9 mouse cellular contexts compared by ENCODE assay signal in the genomic region with DNA sequence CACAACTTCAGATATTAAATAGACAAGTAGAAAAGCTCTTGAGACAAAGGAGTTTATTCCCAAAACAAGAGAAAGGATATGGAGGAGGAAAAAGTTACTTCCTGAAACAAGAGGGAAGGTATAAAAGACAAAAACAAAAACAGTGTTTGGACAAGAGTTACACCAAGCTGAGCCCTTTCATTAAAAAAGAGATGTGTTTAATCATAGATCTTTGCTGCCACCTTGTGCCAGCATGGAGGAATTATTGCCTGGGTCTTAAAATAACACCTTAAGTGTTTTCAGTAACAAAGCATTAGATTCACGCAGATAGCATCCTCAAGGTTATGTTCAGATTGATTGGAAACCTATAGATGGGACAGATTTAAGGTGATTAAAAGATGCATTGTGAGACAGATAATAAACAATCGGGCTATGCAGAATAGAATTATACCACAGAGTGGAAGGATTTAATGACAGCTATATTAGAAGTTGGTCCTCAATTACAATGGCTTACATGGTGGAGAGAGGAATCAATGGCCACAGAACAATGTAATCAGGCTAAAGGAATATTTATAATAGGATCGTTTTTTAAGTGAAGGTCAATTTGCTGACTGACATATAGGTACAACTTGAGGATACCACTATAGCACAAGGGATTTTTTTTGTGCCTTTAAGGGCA.
DNase-seq lines count a peak whose midpoint lies in the region; ATAC-seq and TF ChIP-seq lines count a peak whose summit lies in the region.
"Had no signal": no experiment of that assay in that cellular context is flagged by ENCODE, and none has a peak within 500 bp of the region (broad histone marks: within the 10 kb centered on the region; RNA-seq: fewer than 3 reads in every experiment).

No protein-coding gene starts in this region.

- H3K4me3 ChIP-seq in heart, adult 2 months: no peak overlapping the region
- no peak overlapping the region for H3K4me3 ChIP-seq in ES-E14 (ENCODE audit: insufficient read depth in 1 of 2, low read depth in 1 of 2, low read length in 2 of 2, poor library complexity in 1 of 2, severe bottlenecking in 1 of 2)
- H3K4me3 ChIP-seq in neural tube, embryonic 12.5 days: no peak overlapping the region
- no peak overlapping the region for H3K4me3 ChIP-seq in thymus, adult 2 months (ENCODE audit: control insufficient read depth, insufficient read depth, low read length)
- H3K4me3 ChIP-seq: limb, embryonic 15.5 days had no signal

- no peak for TF ChIP-seq POLR2A in heart, adult 2 months (IDR thresholded peaks at IDR 0.05; ENCODE audit: insufficient read depth, low read depth, low read length)
- no peak for TF ChIP-seq POLR2A in thymus, adult 2 months (IDR thresholded peaks at IDR 0.05; ENCODE audit: control insufficient read depth, extremely low read depth, insufficient read depth, low read length, poor library complexity)

- intact Hi-C loops in heart, adult 2 months (cut with DNase I): loop anchor here (2.0 to 10.0 kb wide), 3 partner anchors 1197 to 1829 kb away; no protein-coding TSS in a partner anchor
- intact Hi-C loops in heart, postnatal 25 days (cut with DNase I): loop anchor here (5.0 kb wide), 2 partner anchors 1712 to 1832 kb away; no protein-coding TSS in a partner anchor
- intact Hi-C loops in heart, postnatal 14 days (cut with DNase I): loop anchor here (2.0 to 10.0 kb wide), 3 partner anchors 1203 to 1829 kb away; no protein-coding TSS in a partner anchor

- H3K9me3 ChIP-seq in ES-E14 (ENCODE audit: control insufficient read depth, insufficient read depth, low read depth, low read length): no peaks in the 10 kb centered on the region
- H3K9me3 ChIP-seq in neural tube, embryonic 12.5 days: no peaks in the 10 kb centered on the region
- H3K9me3 ChIP-seq: limb, embryonic 15.5 days had no signal

- DNase-seq in heart, adult 2 months: peak in 1 of 2 experiments; percentile 19
- no peak for DNase-seq in heart, postnatal 25 days (ENCODE audit: low spot score)
- DNase-seq in ES-E14 (ENCODE audit: low read depth, low spot score): peak; percentile 61
- peak; percentile 60 for DNase-seq in cerebellum, adult 9-10 months
- DNase-seq in heart, postnatal 14 days: peak; percentile 22 to 56
- DNase-seq in left cerebral cortex, adult 18-20 months (ENCODE audit: low spot score in 2 of 2): peak; percentile 45 to 64
- DNase-seq in thymus, adult 2 months: no peak

- 19% methylated on average over 3 of the region's 3 CpGs for WGBS in heart, adult 2 months
- WGBS in neural tube, embryonic 12.5 days: 25% methylated on average over 3 of the region's 3 CpGs
- 31% methylated on average over 3 of the region's 3 CpGs for WGBS in thymus, adult 2 months

- H3K9ac ChIP-seq in heart, adult 2 months (ENCODE audit: low read depth, low read length): no peak overlapping the region
- H3K9ac ChIP-seq in ES-E14 (ENCODE audit: insufficient read depth, low read depth, low read length, poor library complexity, severe bottlenecking): no peak overlapping the region
- H3K9ac ChIP-seq in neural tube, embryonic 12.5 days: no peak overlapping the region
- H3K9ac ChIP-seq: limb, embryonic 15.5 days had no signal

- no peak for TF ChIP-seq EP300 in heart, adult 2 months (IDR thresholded peaks at IDR 0.05; ENCODE audit: insufficient read depth, low read depth, low read length)

- no peaks in the 10 kb centered on the region for H3K36me3 ChIP-seq in heart, adult 2 months (ENCODE audit: control insufficient read depth, insufficient read depth, low read length)
- H3K36me3 ChIP-seq in ES-E14 (ENCODE audit: control insufficient read depth, insufficient read depth, low read length, poor library complexity, severe bottlenecking): no peaks in the 10 kb centered on the region
- H3K36me3 ChIP-seq in neural tube, embryonic 12.5 days: no peaks in the 10 kb centered on the region
- no peaks in the 10 kb centered on the region for H3K36me3 ChIP-seq in thymus, adult 2 months (ENCODE audit: control insufficient read depth, insufficient read depth, low read length)
- H3K36me3 ChIP-seq: limb, embryonic 15.5 days had no signal

- no peaks in the 10 kb centered on the region for H3K4me1 ChIP-seq in heart, adult 2 months (ENCODE audit: control insufficient read depth, insufficient read depth, low read length)
- H3K4me1 ChIP-seq in ES-E14 (ENCODE audit: control insufficient read depth in 2 of 2, insufficient read depth in 2 of 2, low read length in 2 of 2, poor library complexity in 1 of 2): no peaks in the 10 kb centered on the region
- no peaks in the 10 kb centered on the region for H3K4me1 ChIP-seq in neural tube, embryonic 12.5 days
- no peaks in the 10 kb centered on the region for H3K4me1 ChIP-seq in thymus, adult 2 months (replicated peaks; ENCODE audit: control insufficient read depth, insufficient read depth, low read length)
- H3K4me1 ChIP-seq: limb, embryonic 15.5 days had no signal

- no peak overlapping the region for H3K27ac ChIP-seq in heart, adult 2 months
- no peak overlapping the region for H3K27ac ChIP-seq in ES-E14 (ENCODE audit: insufficient read depth, low read depth, low read length, poor library complexity, severe bottlenecking)
- no peak overlapping the region for H3K27ac ChIP-seq in neural tube, embryonic 12.5 days
- no peak overlapping the region for H3K27ac ChIP-seq in thymus, adult 2 months (ENCODE audit: control insufficient read depth, insufficient read depth, low read length)
- H3K27ac ChIP-seq: limb, embryonic 15.5 days had no signal

- peak; percentile 33; the same call in 1 of the 2 replicates for ATAC-seq in neural tube, embryonic 12.5 days (ENCODE audit: low FRiP score, low read depth)

- H3K4me2 ChIP-seq in neural tube, embryonic 12.5 days (replicated peaks): no peak overlapping the region
- H3K4me2 ChIP-seq: limb, embryonic 15.5 days had no signal

- in situ Hi-C loops in ES-E14 (cut with MboI; ENCODE audit: low sequenced_read_pairs in 2 of 2, unreplicated experiment in 2 of 2): loop anchor here (10.0 to 25.0 kb wide), 2 partner anchors 1192 to 1199 kb away; no protein-coding TSS in a partner anchor

- H3K79me2 ChIP-seq in heart, adult 2 months (replicated peaks; ENCODE audit: control insufficient read depth, insufficient read depth, low read length): no peaks in the 10 kb centered on the region

- peak; percentile 91 for TF ChIP-seq CTCF in heart, adult 2 months (IDR thresholded peaks at IDR 0.05)
- TF ChIP-seq CTCF in thymus, adult 2 months (IDR thresholded peaks at IDR 0.05; ENCODE audit: borderline replicate concordance, control insufficient read depth, extremely low read depth, insufficient read depth, low read length, poor library complexity): no peak

- H3K27me3 ChIP-seq in heart, adult 2 months (ENCODE audit: control insufficient read depth, insufficient read depth, low read length): no peaks in the 10 kb centered on the region
- no peaks in the 10 kb centered on the region for H3K27me3 ChIP-seq in neural tube, embryonic 12.5 days (replicated peaks)
- H3K27me3 ChIP-seq in thymus, adult 2 months (ENCODE audit: control insufficient read depth, insufficient read depth, low read length): no peaks in the 10 kb centered on the region
- H3K27me3 ChIP-seq: limb, embryonic 15.5 days had no signal

TF ChIP-seq in ES-E14, 5 proteins besides CTCF, POLR2A, EP300 and RAD21:
- TF ChIP-seq ZC3H11A (IDR thresholded peaks at IDR 0.05; ENCODE audit: borderline replicate concordance, low read depth, low read length) (peak; percentile 92), MAFK (IDR thresholded peaks at IDR 0.05; ENCODE audit: insufficient read depth, low read depth, low read length) (no peak)
TF ChIP-seq in ES-E14: peak in this region for 1.

Comparison
In these comparisons a context has a peak if more than half of its experiments do, and no peak if none do; other contexts are left out.
1. DNase-seq: peak in ES-E14 (single experiment), cerebellum, adult 9-10 months (single experiment), heart, postnatal 14 days (2 of 2) and left cerebral cortex, adult 18-20 months (2 of 2); none in heart, postnatal 25 days (single experiment) and thymus, adult 2 months (single experiment).